Mouse (Mus musculus): ENCODE data around the gene Gpr157.
"Not testable (repeated sequence)": the region's sequence is repeated elsewhere in the genome, so short reads cannot be mapped to it uniquely, and the experiment has no call there.

Gpr157 gene

DNA sequence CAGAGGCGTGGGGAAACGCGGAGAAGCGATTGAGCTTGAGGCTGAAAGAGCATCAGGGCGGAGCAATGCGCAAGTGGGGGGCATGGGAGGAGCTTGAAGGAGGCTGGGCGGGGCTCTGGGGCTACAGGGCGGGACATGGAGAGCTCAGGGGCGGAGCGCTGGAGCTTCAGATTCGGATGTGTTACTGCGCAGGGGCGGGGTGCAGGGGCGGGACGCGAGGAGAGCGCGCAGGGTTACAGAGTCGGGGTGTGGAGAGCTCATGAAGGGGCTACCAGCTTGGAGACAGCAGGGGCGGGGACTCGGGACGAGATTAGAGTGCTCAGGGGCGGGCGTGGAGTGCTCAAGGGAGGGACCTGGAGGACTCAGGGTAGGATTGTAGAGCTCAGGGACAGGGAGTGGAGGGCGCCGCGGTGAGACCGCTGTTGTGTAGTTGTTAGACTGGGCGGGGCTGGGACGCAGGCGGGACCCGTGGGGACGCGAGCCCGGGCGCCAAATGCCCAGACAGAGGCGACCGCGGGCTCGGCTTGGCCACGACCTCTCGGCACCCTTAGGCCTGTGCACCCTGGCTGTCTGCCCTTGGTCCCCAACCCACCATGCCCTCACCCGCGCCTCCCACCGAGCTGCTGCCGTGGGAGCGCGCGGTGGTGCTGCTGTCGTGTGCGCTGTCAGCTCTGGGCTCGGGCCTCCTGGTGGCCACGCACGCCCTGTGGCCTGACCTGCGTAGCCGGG, at the start of gene Gpr157:
Gene Gpr157, plus strand, starts transcription at position 205 of the 729 bp plus-strand sequence.
- peak; percentile 94 for DNase-seq (ENCODE audit: low spot score)

DNA sequence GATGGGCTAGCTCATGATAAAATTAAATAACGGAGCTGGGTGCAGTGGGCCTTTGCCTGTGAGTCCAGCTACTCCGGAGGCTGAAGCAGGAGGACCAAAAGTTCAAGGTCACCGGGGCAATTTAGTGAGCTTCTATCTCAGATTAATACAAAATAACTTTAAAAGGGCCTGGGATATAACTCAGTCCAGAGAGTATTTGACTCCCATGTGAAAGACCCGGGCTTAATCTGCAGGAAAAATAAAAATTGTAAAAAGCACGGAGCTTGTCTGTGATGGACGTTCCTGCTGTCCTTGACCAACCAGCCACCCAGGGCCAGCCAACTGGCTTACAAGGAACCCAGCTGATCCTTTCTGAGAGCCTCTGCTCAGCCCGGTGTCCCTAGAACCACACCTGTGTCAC, 48.6 kb upstream of the Gpr157 start:
- no peak for DNase-seq (ENCODE audit: low spot score)

DNA sequence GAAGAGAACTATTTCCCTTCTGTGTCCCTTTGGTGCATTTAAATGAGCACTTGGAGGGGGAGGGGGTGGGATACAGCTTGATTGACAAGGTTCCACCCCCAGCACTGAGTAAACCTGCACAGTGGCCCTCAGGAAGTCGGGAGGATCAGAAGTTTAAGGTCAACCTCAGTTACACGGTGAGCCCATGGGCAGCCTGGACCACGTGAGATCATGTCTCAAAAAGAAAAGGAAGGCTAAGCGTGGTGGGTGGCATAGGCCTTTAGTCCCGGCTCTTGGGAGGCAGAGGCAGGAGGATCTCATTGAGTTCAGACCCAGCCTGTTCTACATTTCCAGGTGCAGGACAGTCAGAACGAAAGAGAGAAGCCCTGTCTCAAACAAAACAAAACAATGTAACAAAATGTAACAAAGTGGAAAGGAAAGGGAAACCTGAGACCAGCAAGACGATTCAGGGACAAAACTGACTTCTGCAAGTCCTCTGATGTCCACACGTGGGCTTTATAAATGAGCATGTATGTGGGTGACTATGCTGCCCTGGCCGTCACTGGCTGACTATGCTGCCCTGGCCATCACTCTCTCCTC, 47.1 kb upstream of the Gpr157 start:
- no peak for DNase-seq (ENCODE audit: low spot score)

DNA sequence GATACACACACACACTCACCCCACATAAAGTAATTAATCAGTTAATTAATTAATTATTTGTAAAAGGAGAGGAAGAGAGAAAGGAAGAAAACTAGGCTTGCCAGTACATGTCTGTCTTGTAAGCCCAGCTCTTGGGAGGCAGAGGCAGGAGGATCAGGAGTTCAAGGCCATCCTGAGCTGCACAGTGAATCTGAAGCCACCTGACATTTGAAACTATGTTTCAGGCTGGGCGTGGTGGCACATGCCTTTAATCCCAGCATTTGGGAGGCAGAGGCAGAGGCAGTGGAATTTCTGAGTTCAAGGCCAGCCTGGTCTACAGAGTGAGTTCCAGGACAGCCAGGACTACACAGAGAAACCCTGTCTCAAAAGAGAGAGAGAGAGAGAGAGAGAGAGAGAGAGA, 46.3 kb upstream of the Gpr157 start:
- not testable (repeated sequence) for DNase-seq (ENCODE audit: low spot score)

DNA sequence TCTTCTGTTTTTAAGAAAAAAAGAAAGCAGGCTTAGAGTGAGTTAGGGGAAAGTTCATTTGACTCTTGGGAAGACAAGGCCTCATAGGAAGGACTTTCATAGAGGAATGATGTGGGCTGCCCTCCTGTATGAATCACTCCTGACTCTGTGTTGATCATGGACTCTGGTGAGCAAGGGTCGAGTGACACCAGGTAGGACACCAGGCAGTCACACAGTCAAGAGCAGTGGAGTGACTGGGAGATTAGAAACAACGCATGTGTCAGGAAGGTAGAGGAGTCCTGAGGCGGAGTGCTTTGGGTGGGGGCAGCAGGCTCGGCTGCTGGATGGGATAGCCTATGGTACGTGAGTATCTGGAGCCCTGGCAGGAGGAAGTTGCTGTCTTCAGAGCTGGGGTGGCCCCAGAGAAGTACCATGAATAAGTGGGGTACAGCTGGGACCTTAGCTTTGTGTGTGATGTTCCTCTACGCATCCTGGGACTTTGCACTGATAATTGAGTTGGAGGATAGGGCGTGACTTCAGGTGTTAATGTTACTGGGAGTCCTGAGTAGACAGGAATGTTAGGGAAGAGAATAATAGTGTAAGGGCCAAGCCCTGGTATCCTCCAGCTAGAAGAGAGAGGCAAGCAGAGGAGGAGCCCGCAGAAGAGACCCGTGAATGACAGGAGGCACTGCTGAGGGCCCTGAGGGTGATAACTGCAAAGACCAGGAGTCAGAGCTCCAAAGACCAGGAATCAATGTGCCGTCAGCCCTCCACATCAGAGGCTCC, 45.6 kb upstream of the Gpr157 start:
- DNase-seq (ENCODE audit: low spot score), result no peak

DNA sequence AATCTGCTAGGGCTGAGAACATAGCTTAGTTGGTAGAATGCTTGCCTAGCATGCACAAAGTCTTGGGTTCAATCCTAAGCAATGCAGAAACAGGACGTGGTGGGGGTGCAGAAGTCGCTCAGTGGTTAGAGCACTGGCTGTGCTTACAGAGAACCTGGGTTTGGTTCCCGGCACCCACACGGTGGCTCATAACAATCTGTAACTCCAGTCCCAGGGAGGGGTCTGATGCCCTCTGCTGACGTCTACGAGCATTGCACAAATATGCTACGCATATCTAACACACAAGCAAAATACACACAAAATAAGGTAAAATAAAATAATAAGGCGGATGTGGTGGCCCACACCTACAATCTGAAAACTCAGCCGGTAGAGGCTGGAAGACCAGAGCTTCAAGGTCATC, 43.6 kb upstream of the Gpr157 start:
- DNase-seq (ENCODE audit: low spot score), result no peak

DNA sequence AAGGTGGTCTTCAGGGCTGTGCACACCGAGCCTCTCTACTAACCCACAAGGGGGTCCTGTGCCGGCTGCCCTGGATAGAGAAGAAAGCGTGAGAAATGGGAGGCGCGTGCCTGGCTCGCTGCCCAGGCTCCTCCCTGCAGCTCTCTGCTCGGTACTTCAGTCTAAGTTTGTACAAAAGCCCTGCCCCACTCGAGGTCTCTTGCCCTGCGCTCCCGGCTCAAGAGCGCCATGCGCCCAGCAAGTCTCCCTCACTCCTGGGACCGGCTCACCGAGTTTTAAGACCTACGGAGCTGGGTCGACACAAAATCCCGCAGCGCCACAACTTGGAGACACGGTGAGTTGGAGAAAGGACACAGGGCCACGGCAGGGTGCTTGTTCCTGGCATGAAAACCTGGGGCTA, 39.1 kb upstream of the Gpr157 start:
- peak; percentile 84 for DNase-seq (ENCODE audit: low spot score)

DNA sequence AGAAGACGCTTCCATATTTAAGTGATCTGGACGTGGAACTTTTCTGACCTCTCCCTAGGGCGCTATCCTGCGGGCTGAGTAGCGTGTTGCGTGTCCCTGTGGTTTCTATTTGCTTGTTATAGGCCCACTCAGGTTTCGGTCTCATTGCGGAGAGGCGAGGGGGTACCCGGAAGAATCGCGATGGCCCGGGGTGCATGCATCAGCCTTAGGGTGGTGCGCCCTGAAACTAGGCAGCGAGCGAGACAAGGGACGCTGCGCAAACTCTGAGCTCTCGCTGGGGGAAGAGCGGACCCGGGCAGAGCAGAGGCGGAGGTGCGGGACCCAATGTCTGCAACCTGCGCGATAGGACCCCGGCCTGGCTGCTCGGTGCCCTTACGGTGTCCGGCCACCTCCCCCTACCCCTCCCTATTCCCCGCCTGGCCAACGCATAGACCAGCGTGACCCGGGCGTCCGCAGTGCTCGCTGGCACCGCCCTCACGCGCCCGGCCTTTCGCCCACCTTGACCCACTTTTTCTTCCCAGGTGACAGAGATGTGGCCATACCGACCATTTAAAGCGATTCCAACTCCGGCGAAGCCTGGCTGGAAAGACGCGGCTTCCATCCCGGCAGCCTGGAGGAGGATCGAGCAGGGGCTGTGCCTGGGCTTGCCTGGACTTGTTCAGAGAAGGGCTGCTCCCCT, 38.5 kb upstream of the Gpr157 start:
- DNase-seq (ENCODE audit: low spot score), result no peak

DNA sequence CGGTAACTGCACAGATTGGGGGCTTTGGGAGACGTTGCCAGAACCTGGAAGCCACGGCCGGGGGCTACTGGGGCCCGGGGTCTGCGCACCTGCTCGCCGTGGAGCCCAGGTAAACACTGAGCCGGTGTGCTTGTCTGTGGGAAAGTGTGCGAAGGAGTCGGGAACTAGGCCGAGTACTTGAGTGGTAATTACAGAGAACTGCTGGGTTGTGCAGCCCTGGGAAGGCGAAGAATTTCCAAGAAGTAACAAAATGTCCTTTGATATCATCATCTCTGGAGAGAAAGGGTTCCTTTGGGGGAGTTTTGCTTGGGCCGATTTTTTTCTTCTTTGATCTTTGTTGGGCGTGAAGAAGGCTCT, 38.0 kb upstream of the Gpr157 start:
- DNase-seq (ENCODE audit: low spot score), result no peak

DNA sequence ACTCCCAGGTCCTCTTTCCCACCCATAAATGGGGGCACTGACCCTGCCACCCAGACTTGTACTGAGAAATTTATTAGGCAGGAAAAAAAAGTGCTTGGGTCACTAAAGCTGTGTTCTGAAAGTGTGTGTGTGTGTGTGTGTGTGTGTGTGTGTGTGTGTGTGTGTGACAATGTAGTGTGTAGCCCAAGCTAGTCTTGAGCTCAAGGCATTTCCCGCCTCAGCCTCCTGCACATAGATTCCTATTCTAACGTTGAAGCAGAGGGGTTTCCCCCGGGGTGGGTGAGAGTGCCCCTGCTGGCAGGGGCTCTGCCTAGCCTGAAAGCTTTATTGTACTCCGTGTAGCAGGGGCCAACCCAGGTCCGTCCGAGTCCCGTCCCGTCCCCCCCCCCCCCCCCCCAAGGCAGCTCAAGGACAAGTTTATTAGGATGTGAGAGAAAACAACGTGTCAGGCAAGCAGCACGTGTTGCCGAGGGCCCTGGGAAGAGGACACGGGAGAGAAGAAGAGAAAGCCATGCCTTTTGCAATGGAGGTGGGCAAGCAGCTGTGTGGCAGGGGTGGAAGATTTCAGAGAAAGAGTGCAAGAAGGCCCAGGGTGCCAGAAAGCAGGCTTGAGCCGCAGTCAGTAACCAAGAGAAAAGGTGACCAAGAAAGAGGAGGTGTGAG, 37.5 kb upstream of the Gpr157 start:
- no peak for DNase-seq (ENCODE audit: low spot score)

DNA sequence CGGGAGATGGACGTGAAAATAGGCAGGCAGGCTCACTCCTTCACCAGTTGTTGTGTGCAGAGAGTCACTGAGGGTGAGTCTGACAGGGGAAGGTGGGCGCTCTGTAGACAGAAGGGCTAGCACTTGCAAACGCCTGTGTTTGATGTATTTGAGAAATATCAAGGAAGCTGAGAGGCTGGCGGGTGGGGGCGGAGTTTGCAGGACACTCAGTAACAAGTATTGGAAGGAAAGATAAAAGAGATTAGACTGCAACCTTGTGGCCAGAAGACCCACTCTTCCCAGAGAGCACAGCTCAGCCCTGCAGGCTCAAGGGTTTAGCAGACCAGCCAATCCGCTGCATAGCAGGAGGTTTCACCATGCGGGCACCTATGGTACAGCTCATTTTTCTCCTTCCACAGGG, 35.7 kb upstream of the Gpr157 start:
- DNase-seq (ENCODE audit: low spot score), result no peak

DNA sequence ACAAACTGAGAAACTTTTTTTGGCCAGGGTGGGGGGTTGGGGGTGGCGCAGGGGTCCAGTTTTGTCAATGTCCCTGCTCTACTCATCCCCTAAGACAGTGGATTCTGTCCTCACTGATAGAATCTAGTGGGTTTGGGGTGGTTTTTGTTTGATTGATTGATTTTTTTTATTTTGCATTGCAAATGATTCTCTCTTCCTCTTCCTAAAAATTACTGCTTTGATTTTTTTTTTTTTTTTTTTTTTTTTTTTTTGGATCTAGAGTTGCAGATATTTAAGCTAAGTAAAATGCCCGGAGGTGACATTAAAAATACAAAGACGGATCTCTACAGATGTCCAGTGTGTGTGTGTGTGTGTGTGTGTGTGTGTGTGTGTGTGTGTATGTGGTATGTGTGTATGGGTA, 34.8 kb upstream of the Gpr157 start:
- DNase-seq (ENCODE audit: low spot score), result no peak

DNA sequence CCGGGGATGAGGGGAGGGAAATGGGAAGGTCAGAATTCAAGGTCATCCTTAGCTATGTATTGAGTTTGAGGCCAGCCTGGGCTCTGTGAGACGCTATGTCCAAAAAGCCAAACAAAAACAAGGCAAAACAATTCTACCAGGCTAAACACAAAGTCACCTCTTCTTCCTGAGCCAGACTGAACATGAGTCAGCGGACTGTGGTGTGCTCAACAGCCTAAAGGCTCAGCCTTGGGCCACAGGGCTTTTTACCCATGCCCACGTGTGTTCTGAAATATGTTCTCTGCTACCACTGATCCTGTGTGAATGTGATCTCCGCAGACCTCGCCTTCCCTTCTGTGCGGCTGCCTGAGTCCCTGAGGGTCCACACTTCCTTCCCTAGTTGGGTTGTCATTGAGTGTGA, 31.0 kb upstream of the Gpr157 start:
- DNase-seq (ENCODE audit: low spot score), result no peak

DNA sequence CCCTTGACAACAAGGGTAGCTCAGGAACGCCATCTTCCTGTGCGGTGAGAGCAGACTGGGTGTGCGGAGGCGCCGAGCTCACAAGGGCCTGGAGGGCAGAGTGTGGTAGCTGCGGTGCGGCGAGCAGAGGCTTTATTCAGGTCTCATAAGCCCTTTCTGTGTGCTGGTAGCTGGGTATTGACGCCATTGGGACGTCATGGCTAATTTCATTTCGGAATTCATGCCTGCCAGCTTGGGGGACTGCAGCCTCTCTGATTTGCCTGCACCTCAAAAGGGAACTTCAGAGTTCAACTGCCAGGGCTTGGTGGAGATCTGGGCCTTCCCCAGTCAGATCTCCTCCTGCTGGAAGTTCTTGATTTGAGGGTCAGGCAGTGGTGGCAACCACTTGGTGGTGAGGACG, 29.4 kb upstream of the Gpr157 start:
- DNase-seq (ENCODE audit: low spot score), result no peak

DNA sequence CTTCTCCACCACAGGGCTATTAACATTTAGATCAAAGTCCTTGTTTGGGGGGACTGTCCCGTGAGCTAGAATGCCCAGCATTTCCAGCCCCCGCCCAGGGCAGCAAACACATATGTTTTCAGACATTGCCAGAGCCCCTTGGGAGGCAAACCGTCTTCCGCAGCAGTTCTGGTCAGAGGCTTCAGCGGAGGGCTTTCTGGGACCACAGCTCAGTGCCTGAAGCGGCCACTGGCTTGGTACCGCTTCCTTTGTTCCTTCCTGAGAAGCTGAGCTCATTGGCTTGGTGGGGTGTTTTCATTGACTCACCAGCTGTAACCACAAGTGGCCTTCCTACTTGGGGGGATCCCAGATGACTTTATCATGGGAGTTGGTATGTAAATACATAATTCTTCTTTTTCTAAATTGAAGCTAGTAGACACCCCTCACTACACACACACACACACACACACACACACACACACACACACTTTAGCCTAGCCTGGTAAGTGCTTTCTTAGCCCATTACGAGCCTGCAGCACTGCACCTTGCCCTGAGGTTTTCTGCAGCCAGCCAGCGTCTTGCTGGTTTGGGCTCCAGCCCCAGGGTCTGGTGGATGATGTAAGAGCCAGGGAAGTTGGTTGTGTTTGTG, 27.2 kb upstream of the Gpr157 start:
- no peak for DNase-seq (ENCODE audit: low spot score)

DNA sequence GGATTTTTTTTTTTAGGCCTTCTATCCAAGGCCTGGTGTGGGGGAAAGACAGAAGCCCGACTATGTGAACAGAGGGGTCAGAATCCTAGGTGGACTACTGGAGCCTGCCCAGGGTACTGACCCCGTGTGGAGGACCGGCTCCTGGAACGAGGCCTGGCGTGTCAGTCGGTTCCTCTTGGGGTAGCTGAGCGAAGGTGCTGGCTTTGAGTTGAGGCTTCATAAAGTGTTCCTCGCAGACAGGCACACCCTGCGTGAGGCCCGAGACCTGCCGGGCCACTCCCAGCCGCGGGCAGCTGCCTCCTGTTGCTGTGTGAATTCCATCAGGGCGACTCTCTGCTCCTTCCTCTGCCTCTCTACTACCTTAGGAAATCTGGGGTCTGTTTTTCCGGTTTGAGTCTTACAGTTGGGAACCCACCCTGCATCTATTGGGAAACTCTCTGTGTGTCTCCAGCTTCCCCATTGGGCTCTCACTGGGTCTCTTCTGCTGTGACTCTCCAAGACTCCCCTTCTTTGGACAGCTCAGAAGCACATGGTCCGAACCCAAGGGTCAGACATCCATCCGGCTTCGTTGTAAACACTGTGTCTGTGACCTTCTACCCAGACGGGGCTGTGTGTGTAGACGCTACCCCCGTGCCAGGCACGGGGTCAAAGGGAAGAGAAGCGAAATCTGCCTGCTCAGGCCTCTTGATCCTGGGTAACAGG, 26.5 kb upstream of the Gpr157 start:
- peak; percentile 55 for DNase-seq (ENCODE audit: low spot score)

DNA sequence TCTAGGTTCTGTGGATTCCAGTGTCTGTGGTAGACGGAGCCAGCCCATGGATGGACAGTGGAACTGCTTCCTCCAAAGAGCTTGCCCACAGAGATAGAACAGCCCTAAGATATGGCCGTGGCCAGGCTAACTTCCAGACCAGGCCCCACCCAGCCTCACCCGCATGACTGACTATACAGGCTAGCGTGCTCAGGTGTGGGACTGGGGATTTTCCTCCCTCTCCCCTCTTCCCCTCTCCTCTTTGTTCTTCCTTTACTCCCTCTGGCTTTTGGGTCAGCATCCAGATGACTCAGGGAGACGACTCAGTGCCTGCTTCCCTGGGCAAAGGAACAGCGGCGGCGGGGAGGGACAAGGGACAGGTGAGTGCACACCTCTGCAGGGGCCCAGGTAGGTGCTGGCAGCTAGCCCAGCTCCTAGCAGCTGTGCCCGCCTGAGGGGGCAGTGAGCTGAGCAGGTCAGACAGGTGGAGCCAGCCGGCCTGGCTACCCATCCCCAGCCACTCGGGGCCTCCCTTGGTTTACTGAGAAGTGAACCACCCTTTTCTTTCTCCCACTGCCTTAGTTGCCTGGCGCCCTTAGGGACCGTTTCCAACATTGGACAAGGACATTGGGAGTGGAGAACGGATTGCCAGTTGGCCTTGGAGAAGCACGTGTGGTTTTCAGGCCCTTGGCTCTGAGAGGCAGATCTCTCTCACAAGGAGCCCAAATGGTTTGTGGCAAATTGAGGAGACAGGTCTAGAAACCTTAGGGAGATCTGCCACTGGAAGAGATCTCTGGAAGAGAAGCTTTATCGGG, 25.5 kb upstream of the Gpr157 start:
- DNase-seq (ENCODE audit: low spot score), result no peak

DNA sequence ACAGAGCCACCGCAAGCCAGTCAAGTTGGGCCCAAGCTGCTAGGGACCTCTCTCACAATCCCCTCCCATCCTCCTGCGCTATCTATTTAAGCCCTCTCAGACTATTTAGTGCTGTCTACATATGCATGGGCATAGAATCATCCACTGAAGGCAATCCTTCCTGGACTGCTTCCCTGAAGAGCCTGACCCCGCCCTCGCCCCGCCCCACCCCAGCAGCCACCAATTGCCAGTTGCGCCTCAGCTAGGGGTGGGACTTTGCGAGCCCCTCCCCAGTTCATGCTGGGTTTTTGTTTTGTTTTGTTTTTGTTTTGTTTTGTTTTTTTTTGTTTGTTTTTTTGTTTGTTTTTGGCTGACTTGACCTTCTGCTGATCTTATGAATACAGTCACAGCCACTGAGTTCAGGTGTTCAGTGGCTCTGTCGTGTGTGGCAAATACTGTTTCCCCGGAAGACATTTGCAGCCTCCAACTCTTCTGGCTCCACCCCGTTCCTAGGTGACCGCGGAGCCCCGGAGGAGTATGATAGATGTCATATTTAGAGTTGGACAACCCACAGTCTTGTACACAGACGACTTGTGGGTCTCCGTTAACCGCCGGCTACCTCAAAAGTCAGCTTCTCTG, 20.4 kb upstream of the Gpr157 start:
- no peak for DNase-seq (ENCODE audit: low spot score)

DNA sequence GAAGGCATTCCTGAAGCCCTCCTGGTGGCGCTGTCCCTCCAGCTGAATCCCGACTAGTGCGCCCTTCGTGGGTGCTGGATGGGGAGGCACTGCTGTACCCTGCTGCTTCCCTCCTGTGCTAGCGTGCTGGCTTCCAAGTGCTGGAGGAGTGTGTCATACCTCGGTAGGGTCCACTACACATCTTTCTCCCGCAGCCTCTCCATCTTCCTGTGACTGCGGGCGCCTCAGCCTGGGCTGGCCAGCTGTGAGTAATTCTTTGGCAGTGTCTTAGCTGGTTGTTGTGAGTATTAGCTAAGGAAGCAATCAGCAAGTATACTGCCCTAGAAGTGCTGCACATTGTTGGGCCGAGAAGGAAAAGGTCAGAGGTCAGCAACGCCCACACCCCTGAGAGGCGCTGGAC, 18.9 kb upstream of the Gpr157 start:
- DNase-seq (ENCODE audit: low spot score), result no peak

DNA sequence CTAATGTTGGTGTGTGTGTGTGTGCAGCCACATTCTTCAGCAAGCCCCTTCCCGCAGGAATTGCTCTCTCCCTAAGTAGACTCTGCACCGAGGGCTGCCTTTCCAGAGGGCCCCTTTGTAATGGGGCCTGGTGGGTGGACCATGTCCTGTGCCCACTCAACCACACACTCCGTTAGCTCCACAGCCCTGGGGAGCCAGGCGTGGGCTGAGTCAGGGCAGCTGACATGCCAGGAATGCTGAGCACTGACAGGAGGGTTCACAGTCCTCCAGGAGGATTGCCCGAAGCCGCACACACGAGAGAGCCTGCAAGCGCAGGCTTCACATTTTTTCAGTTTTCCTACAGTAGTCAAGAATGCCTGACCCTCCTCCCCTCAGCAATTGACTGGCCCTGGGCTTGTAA, 17.0 kb upstream of the Gpr157 start:
- DNase-seq (ENCODE audit: low spot score), result peak; percentile 37

Data from lung, postnatal 25 days (tissue).